Mouse (Mus musculus) small intestine, adult 2 months (tissue): ENCODE data around the gene E030025P04Rik. TPM values are rescaled to one million over a fixed set of nuclear protein-coding genes. Genes with fewer than 3 reads are reported as not detected.
A peak's percentile ranks its signal among the peaks of the same experiment; 100 is the strongest.

ENCODE experiments used
- H3K27ac ChIP-seq: fragments of 200-500 bp; 2 replicates; pipeline ENCODE4 v1.5.1; 2012; ENCODE audit warnings: low read depth, low read length, control low read depth, inconsistent platforms; ENCODE audit not compliant: insufficient read depth
- H3K27me3 ChIP-seq: fragments of 200-500 bp; 2 replicates; pipeline ENCODE4 v1.6.1; 2012; ENCODE audit warnings: mild to moderate bottlenecking, moderate library complexity, low read length, inconsistent platforms; ENCODE audit not compliant: control insufficient read depth, insufficient read depth
- H3K36me3 ChIP-seq: fragments of 200-500 bp; 2 replicates; pipeline ENCODE4 v1.6.1; 2012; ENCODE audit warnings: mild to moderate bottlenecking, low read length, control low read depth, inconsistent platforms; ENCODE audit not compliant: control insufficient read depth, insufficient read depth
- H3K4me1 ChIP-seq: fragments of 200-500 bp; 2 replicates; pipeline ENCODE4 v1.6.1; 2012; ENCODE audit warnings: low read length, inconsistent platforms, mixed read lengths; ENCODE audit not compliant: control insufficient read depth, insufficient read depth, insufficient read length
- H3K4me3 ChIP-seq: fragments of 200-500 bp; 2 replicates; pipeline ENCODE4 v1.5.1; 2012; ENCODE audit warnings: low read depth, mild to moderate bottlenecking, control low read depth, inconsistent platforms, low read length, moderate library complexity
- CTCF ChIP-seq: fragments of 200-500 bp; IDR thresholded peaks from 2 replicates; pipeline ENCODE4 v1.5.1; 2012; ENCODE audit warnings: low read depth, mild to moderate bottlenecking, control low read depth, inconsistent platforms, low read length, moderate library complexity, mixed read lengths; ENCODE audit not compliant: insufficient replicate concordance, insufficient read length; ENCODE audit errors: extremely low read depth
- POLR2A ChIP-seq: fragments of 200-500 bp; IDR thresholded peaks from 2 replicates; pipeline ENCODE4 v1.6.1; 2012; ENCODE audit warnings: low read depth, mild to moderate bottlenecking, control low read depth, inconsistent platforms, low read length, moderate library complexity
- WGBS: fragments of 180-500 bp; shearing (Covaris S2); methylation state at CpG from one replicate; pipeline ENCODE4 v1.1.7; 2018; 5-methylcytosine and 5-hydroxymethylcytosine counted together
- polyA plus RNA-seq: library from polyadenylated mRNA; depleted of rRNA; stranded (reverse); fragments of >200 nt; gene quantifications from 2 replicates; pipeline ENCODE4 v1.2.3, GENCODE M21; 2012

Gene E030025P04Rik
- polyA plus RNA-seq, 1 experiment: not detected

GRCm38 (mm10) chr11:109125451-109125850 is 18.7 kb downstream of the E030025P04Rik start:
- no peaks in the 10 kb centered on the region for H3K27me3 ChIP-seq
- H3K4me3 ChIP-seq: no peak overlapping the region
- 79% methylated on average over 5 of the region's 5 CpGs for WGBS
- no peak overlapping the region for H3K27ac ChIP-seq
- no peaks in the 10 kb centered on the region for H3K36me3 ChIP-seq
- TF ChIP-seq CTCF (no peak), POLR2A (no peak)
- H3K4me1 ChIP-seq: no peaks in the 10 kb centered on the region

GRCm38 (mm10) chr11:109124284-109124683 is 19.9 kb downstream of the E030025P04Rik start:
- WGBS: 78% methylated on average over 3 of the region's 3 CpGs
- no peak overlapping the region for H3K4me3 ChIP-seq
- H3K36me3 ChIP-seq: no peaks in the 10 kb centered on the region
- no peaks in the 10 kb centered on the region for H3K4me1 ChIP-seq
- no peak overlapping the region for H3K27ac ChIP-seq
- H3K27me3 ChIP-seq: no peaks in the 10 kb centered on the region
- TF ChIP-seq POLR2A (no peak), CTCF (peak; percentile 36; the same call in 1 of the 2 replicates)

GRCm38 (mm10) chr11:109109826-109110346 is 34.3 kb downstream of the E030025P04Rik start:
- Histone ChIP-seq H3K4me1 (peaks cover 3% of the 10 kb centered on the region), H3K4me3 (no peak overlapping the region), H3K36me3 (no peaks in the 10 kb centered on the region), H3K27me3 (no peaks in the 10 kb centered on the region), H3K27ac (no peak overlapping the region)
- TF ChIP-seq CTCF: no peak
- TF ChIP-seq POLR2A: no peak
- 70% methylated on average over 11 of the region's 11 CpGs for WGBS

- TF ChIP-seq CTCF (no peak), POLR2A (no peak)
- peaks cover 3% of the 10 kb centered on the region for H3K4me1 ChIP-seq
- H3K27ac ChIP-seq: no peak overlapping the region
- H3K4me3 ChIP-seq: no peak overlapping the region
- no peaks in the 10 kb centered on the region for H3K36me3 ChIP-seq
- H3K27me3 ChIP-seq: no peaks in the 10 kb centered on the region
These were observed 35.1 kb downstream of the E030025P04Rik start for GRCm38 (mm10) chr11:109109056-109109455.

- TF ChIP-seq CTCF (no peak), POLR2A (no peak)
- H3K4me3 ChIP-seq: no peak overlapping the region
- no peaks in the 10 kb centered on the region for H3K36me3 ChIP-seq
- H3K27me3 ChIP-seq: no peaks in the 10 kb centered on the region
- no peak overlapping the region for H3K27ac ChIP-seq
- WGBS: 55% methylated on average over 11 of the region's 11 CpGs
- peaks cover 6% of the 10 kb centered on the region for H3K4me1 ChIP-seq
These were observed 36.5 kb downstream of the E030025P04Rik start for GRCm38 (mm10) chr11:109107518-109108205.

- Histone ChIP-seq H3K4me1 (peaks cover 6% of the 10 kb centered on the region), H3K27me3 (no peaks in the 10 kb centered on the region), H3K27ac (no peak overlapping the region), H3K4me3 (no peak overlapping the region), H3K36me3 (no peaks in the 10 kb centered on the region)
- WGBS: 28% methylated on average over 8 of the region's 8 CpGs
- TF ChIP-seq POLR2A: no peak
- TF ChIP-seq CTCF: no peak
These were observed 37.4 kb downstream of the E030025P04Rik start for GRCm38 (mm10) chr11:109106751-109107150.

GRCm38 (mm10) chr11:109106181-109106580 is 38.0 kb downstream of the E030025P04Rik start:
- no peak overlapping the region for H3K27ac ChIP-seq
- peaks cover 6% of the 10 kb centered on the region for H3K4me1 ChIP-seq
- no peaks in the 10 kb centered on the region for H3K36me3 ChIP-seq
- WGBS: 21% methylated on average over 5 of the region's 5 CpGs
- TF ChIP-seq POLR2A (no peak), CTCF (no peak)
- no peak overlapping the region for H3K4me3 ChIP-seq
- no peaks in the 10 kb centered on the region for H3K27me3 ChIP-seq
